Mouse (Mus musculus) neural tube, embryonic 10.5 days (tissue): Measurements from ENCODE around the gene Phpt1.
A peak's percentile ranks its signal among the peaks of the same experiment; 100 is the strongest.

Source experiments
- DNase-seq: peaks from one replicate; pipeline ENCODE4 v3.0.0-alpha.2; 2017; ENCODE audit warnings: low spot score; ENCODE audit errors: extremely low spot score

The Phpt1 gene

GRCm38 (mm10) chr2:25574579-25575431, at the start of gene Phpt1, which contains the start of gene Mamdc4:
Phpt1 (minus strand) TSS chr2:25575224.
Mamdc4 (minus strand) TSS chr2:25574845.
- peak; percentile 96 for DNase-seq

- DNase-seq = peak; percentile 76
These were observed 46.5 kb upstream of the Phpt1 start, which contains the start of gene Tmem141 for GRCm38 (mm10) chr2:25621229-25622200. Tmem141 (minus strand) TSS chr2:25622005.

GRCm38 (mm10) chr2:25620852-25621228, 45.8 kb upstream of the Phpt1 start:
- DNase-seq = no peak

GRCm38 (mm10) chr2:25620386-25620785, 45.4 kb upstream of the Phpt1 start:
- DNase-seq = no peak

GRCm38 (mm10) chr2:25617578-25617977, 42.6 kb upstream of the Phpt1 start, which contains the start of gene Ccdc183:
Ccdc183 (minus strand) TSS chr2:25617678.
- no peak for DNase-seq

GRCm38 (mm10) chr2:25616398-25616797, 41.4 kb upstream of the Phpt1 start:
- DNase-seq = no peak

- DNase-seq = no peak
These were observed 33.6 kb upstream of the Phpt1 start for GRCm38 (mm10) chr2:25608671-25609070.

GRCm38 (mm10) chr2:25607761-25608622, 33.0 kb upstream of the Phpt1 start, which contains the start of gene Rabl6:
Rabl6 (minus strand) TSS chr2:25608521.
- peak; percentile 89 for DNase-seq

- no peak for DNase-seq
These were observed 27.5 kb upstream of the Phpt1 start for GRCm38 (mm10) chr2:25602526-25602925.

GRCm38 (mm10) chr2:25600037-25600436, 25.0 kb upstream of the Phpt1 start:
- no peak for DNase-seq

- no peak for DNase-seq
These were observed 23.7 kb upstream of the Phpt1 start for GRCm38 (mm10) chr2:25598749-25599148.

- no peak for DNase-seq
These were observed 21.9 kb upstream of the Phpt1 start for GRCm38 (mm10) chr2:25596765-25597510.

GRCm38 (mm10) chr2:25591863-25592262, 16.8 kb upstream of the Phpt1 start:
- DNase-seq = no peak

GRCm38 (mm10) chr2:25588227-25588907, 13.3 kb upstream of the Phpt1 start:
- no peak for DNase-seq

- no peak for DNase-seq
These were observed 12.3 kb upstream of the Phpt1 start for GRCm38 (mm10) chr2:25587290-25587689.

- no peak for DNase-seq
These were observed 10.6 kb upstream of the Phpt1 start for GRCm38 (mm10) chr2:25585601-25586000.

- no peak for DNase-seq
These were observed 9.8 kb upstream of the Phpt1 start for GRCm38 (mm10) chr2:25584856-25585255.

- DNase-seq = no peak
These were observed 9.1 kb upstream of the Phpt1 start for GRCm38 (mm10) chr2:25584152-25584551.

GRCm38 (mm10) chr2:25583571-25583970, 8.5 kb upstream of the Phpt1 start:
- no peak for DNase-seq

- no peak for DNase-seq
These were observed 8.1 kb upstream of the Phpt1 start for GRCm38 (mm10) chr2:25583120-25583481.
